Mouse (Mus musculus): ENCODE measurements around the gene Mphosph9. TPM values are rescaled to one million over a fixed set of nuclear protein-coding genes. Genes with fewer than 3 reads are reported as not detected.

Gene Mphosph9
- polyA plus RNA-seq, 1 experiment, result 3.0 TPM

GRCm38 (mm10) chr5:124217566-124218249 is 110.1 kb downstream of the Mphosph9 start:
- TF ChIP-seq GATA1 (IDR thresholded peaks at IDR 0.05; ENCODE audit: low read length), result no peak

- no peak for TF ChIP-seq GATA1 (IDR thresholded peaks at IDR 0.05; ENCODE audit: low read length)
Observed at GRCm38 (mm10) chr5:124216403-124216802, 111.4 kb downstream of the Mphosph9 start.

GRCm38 (mm10) chr5:124215647-124216046 is 112.1 kb downstream of the Mphosph9 start:
- TF ChIP-seq GATA1 (IDR thresholded peaks at IDR 0.05; ENCODE audit: low read length), result no peak

- no peak for TF ChIP-seq GATA1 (IDR thresholded peaks at IDR 0.05; ENCODE audit: low read length)
Observed at GRCm38 (mm10) chr5:124214516-124215145, 113.1 kb downstream of the Mphosph9 start.

GRCm38 (mm10) chr5:124213588-124214469 is 113.9 kb downstream of the Mphosph9 start:
- no peak for TF ChIP-seq GATA1 (IDR thresholded peaks at IDR 0.05; ENCODE audit: low read length)

GRCm38 (mm10) chr5:124211669-124212068 is 116.1 kb downstream of the Mphosph9 start:
- no peak for TF ChIP-seq GATA1 (IDR thresholded peaks at IDR 0.05; ENCODE audit: low read length)

- TF ChIP-seq GATA1 (IDR thresholded peaks at IDR 0.05; ENCODE audit: low read length), result no peak
Observed at GRCm38 (mm10) chr5:124211234-124211633, 116.5 kb downstream of the Mphosph9 start.

- no peak for TF ChIP-seq GATA1 (IDR thresholded peaks at IDR 0.05; ENCODE audit: low read length)
Observed at GRCm38 (mm10) chr5:124210281-124211016, 117.3 kb downstream of the Mphosph9 start.

- no peak for TF ChIP-seq GATA1 (IDR thresholded peaks at IDR 0.05; ENCODE audit: low read length)
Observed at GRCm38 (mm10) chr5:124209850-124210249, 117.9 kb downstream of the Mphosph9 start.

GRCm38 (mm10) chr5:124208030-124208429 is 119.7 kb downstream of the Mphosph9 start:
- TF ChIP-seq GATA1 (IDR thresholded peaks at IDR 0.05; ENCODE audit: low read length), result no peak

GRCm38 (mm10) chr5:124206481-124207038 is 121.2 kb downstream of the Mphosph9 start:
- no peak for TF ChIP-seq GATA1 (IDR thresholded peaks at IDR 0.05; ENCODE audit: low read length)

GRCm38 (mm10) chr5:124205809-124206380 is 121.9 kb downstream of the Mphosph9 start:
- no peak for TF ChIP-seq GATA1 (IDR thresholded peaks at IDR 0.05; ENCODE audit: low read length)

- TF ChIP-seq GATA1 (IDR thresholded peaks at IDR 0.05; ENCODE audit: low read length), result no peak
Observed at GRCm38 (mm10) chr5:124205211-124205610, 122.6 kb downstream of the Mphosph9 start.

- TF ChIP-seq GATA1 (IDR thresholded peaks at IDR 0.05; ENCODE audit: low read length), result peak; percentile 85
Observed at GRCm38 (mm10) chr5:124204127-124204794, 123.5 kb downstream of the Mphosph9 start.

Data from G1E-ER4 (cell line).